Mouse (Mus musculus) cerebellum, adult 2 months (tissue): ENCODE measurements around the gene Aim2.

Experiments
- CTCF ChIP-seq: fragments of 200-500 bp; IDR thresholded peaks from 2 replicates; pipeline ENCODE4 v1.5.1; 2011; ENCODE audit warnings: low read depth, mild to moderate bottlenecking, control low read depth, low read length, moderate library complexity, borderline replicate concordance; ENCODE audit not compliant: insufficient read depth
- POLR2A ChIP-seq: fragments of 200-500 bp; IDR thresholded peaks from 2 replicates; pipeline ENCODE4 v1.6.1; 2011; ENCODE audit warnings: low read length, control low read depth, borderline replicate concordance; ENCODE audit not compliant: insufficient read depth

- TF ChIP-seq CTCF (no peak), POLR2A (no peak)
These were observed 19.8 kb downstream of the Aim2 start for GRCm38 (mm10) chr1:173370456-173370855.
